Mouse (Mus musculus) lung, embryonic 15.5 days (tissue): Measurements from ENCODE around the gene Kctd20. TPM values are rescaled to one million over a fixed set of nuclear protein-coding genes. Genes with fewer than 3 reads are reported as not detected.

Experiments used
- ATAC-seq: fragments of 200-750 bp; cut with Nextera tagmentation; 2 replicates; pipeline ENCODE4 v1.8.0; 2017; ENCODE audit warnings: moderate number of reproducible peaks, borderline replicate concordance; ENCODE audit not compliant: low FRiP score, low TSS enrichment; ENCODE audit errors: extremely low read depth
- H3K27ac ChIP-seq: fragments of 300-500 bp; sonication (generic); 2 replicates; pipeline ENCODE4 v1.5.1; 2015; ENCODE audit warnings: moderate library complexity, mild to moderate bottlenecking, inconsistent platforms
- H3K27me3 ChIP-seq: fragments of 300-500 bp; sonication (generic); 2 replicates; pipeline ENCODE4 v1.6.1; 2015; ENCODE audit warnings: inconsistent platforms
- H3K36me3 ChIP-seq: fragments of 300-500 bp; sonication (generic); 2 replicates; pipeline ENCODE4 v1.6.1; 2015; ENCODE audit warnings: inconsistent platforms
- H3K4me1 ChIP-seq: fragments of 300-500 bp; sonication (generic); 2 replicates; pipeline ENCODE4 v1.6.1; 2015; ENCODE audit warnings: inconsistent platforms
- H3K4me2 ChIP-seq: fragments of 300-500 bp; sonication (generic); 2 replicates; pipeline ENCODE4 v1.6.1; 2015; ENCODE audit warnings: inconsistent platforms, mild to moderate bottlenecking, moderate library complexity
- H3K4me3 ChIP-seq: fragments of 300-500 bp; sonication (generic); 2 replicates; pipeline ENCODE4 v1.5.1; 2015; ENCODE audit warnings: mild to moderate bottlenecking, inconsistent platforms
- H3K9ac ChIP-seq: fragments of 300-500 bp; sonication (generic); 2 replicates; pipeline ENCODE4 v1.6.1; 2015; ENCODE audit warnings: inconsistent platforms
- H3K9me3 ChIP-seq: fragments of 300-500 bp; sonication (generic); 2 replicates; pipeline ENCODE4 v1.6.1; 2016; ENCODE audit warnings: inconsistent platforms
- WGBS: fragments of 180-500 bp; shearing (Covaris S2); methylation state at CpG from one replicate; pipeline ENCODE4 v1.1.7; 2015; 5-methylcytosine and 5-hydroxymethylcytosine counted together
- polyA plus RNA-seq: library from polyadenylated mRNA; unstranded; fragments of >200 nt; fragmentation: Nextera tagmentation; extraction: Ambion mirVana; gene quantifications from 2 replicates; pipeline ENCODE4 v1.2.1, GENCODE M21; 2015

Kctd20 gene
- polyA plus RNA-seq, 1 experiment from 2014 or later = 85.2 TPM

DNA sequence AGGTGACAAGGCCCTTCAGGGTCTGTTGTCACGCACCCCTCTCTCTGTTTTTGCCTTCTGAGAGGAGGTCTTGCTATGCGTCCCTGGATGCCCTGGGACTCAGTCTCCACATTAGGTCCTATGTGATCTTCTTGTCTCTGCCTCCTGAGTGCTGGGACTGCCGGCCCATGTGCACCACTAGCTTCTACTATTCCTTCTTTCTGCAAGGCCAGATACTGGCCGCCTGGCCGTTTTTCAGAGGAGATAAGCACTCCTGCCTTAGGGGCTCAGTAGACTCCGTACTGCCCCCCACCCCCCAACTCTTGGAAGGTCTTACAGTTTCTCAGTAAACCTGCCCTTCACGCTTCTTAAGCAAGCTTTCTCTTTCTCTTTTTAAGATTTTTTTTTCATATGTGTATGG, 15.6 kb upstream of the Kctd20 start:
- Histone ChIP-seq H3K4me2 (no peak overlapping the region), H3K4me1 (peaks cover 4% of the 10 kb centered on the region; the same call in 1 of the 2 replicates)
- 84% methylated on average over 7 of the region's 7 CpGs for WGBS

DNA sequence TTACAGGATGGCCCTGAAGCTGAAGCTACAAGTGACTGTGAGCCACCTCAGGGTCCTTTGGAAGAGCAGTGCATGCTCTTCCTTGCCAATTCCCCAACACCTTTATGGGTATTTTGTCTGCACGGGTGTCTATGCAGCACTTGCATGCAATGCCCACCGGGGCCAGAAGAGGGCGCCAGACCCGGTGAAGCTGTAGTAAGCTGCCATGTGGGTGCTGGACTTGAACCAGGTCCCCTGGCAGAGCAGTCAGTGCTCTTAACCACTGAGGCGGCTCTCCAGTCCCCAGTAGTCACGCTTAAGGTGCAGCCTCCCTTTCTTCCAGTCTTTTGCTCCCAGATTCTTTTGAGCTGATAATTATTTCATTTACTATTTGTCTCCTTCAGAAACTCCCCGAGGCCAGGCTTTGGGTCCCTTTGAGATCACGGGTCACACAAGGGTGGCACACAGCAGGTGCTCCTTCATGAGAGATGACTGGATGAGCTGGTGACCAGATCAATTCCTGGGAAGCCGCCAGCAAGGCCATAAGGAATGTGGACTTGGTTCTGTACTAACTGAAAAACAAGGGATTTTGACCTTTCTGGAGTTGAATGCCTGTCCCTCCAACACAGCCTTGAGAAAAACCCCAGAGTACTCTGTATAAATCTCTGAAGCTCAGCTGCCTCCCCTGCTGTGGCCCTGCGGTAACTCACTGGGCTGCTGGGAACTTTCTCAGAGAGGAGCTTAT, 15.0 kb upstream of the Kctd20 start:
- Histone ChIP-seq H3K4me2 (no peak overlapping the region), H3K4me1 (no peaks in the 10 kb centered on the region), H3K9me3 (no peaks in the 10 kb centered on the region), H3K27ac (no peak overlapping the region), H3K36me3 (no peaks in the 10 kb centered on the region), H3K9ac (no peak overlapping the region), H3K27me3 (no peaks in the 10 kb centered on the region), H3K4me3 (no peak overlapping the region)
- 76% methylated on average over 10 of the region's 10 CpGs for WGBS
- no peak for ATAC-seq

More for the DNA sequence above, 15.6 kb upstream of the Kctd20 start:
- no peak for ATAC-seq
- Histone ChIP-seq H3K9me3 (no peaks in the 10 kb centered on the region), H3K27ac (no peak overlapping the region), H3K27me3 (no peaks in the 10 kb centered on the region), H3K9ac (no peak overlapping the region), H3K4me3 (no peak overlapping the region), H3K36me3 (no peaks in the 10 kb centered on the region)

DNA sequence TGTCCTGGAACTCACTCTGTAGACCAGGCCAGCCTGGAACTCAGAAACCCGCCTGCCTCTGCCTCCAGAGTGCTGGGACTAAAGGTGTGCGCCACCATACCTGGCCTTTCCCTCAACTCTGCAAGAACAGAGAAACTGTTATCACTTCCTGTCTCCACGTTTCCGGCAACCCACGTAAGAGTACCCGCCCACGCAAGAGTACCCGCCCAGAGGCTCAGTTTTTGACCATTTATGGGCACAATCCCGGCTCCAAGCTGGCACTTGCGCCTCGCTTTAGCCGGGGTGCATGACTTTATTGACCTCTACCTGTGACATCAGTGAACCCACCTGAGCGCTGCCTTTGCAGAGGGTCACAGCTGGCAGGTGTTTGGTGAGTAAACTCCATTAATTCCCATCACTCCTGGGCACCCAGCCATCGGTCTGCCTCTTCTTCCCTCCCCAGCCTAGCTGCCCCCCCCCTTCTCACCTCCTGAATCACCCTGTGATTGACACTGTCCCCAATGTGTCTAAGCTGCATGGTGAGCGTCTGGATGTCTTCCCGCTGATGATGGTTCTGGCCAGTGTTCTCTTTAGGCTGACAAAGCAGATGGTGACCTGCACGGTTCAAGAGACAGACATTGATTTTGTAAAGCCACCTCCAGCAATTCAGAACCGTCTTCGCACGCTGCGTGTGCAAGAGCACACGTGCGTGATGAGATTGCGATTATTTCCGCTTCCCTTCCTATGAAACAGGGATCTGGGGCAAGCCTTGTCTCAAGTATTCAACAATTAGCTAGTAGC, 10.8 kb upstream of the Kctd20 start:
- Histone ChIP-seq H3K9ac (no peak overlapping the region), H3K4me3 (no peak overlapping the region), H3K9me3 (no peaks in the 10 kb centered on the region), H3K27me3 (no peaks in the 10 kb centered on the region), H3K4me2 (no peak overlapping the region), H3K4me1 (no peaks in the 10 kb centered on the region), H3K36me3 (no peaks in the 10 kb centered on the region), H3K27ac (no peak overlapping the region)
- no peak for ATAC-seq
- WGBS = 88% methylated on average over 25 of the region's 25 CpGs

DNA sequence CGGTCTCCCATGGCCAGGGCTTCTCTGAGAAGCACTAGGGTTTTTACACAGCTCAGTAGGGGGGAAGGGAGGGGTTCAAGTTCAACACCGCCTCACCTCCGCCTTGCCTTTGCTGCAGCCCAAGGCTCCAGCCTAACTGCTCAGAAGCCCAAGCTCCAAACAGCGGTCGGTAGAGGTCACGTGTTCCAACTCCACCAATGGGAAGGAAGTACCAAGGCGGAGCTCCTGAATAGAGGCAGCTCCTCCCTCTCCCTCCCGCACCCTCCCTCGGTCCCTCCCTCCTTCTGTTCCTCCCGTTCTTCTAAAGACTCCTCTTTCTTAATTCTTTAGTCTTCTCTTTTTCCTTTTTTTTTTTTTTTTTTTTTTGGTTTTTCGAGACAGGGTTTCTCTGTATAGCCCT, 9.6 kb upstream of the Kctd20 start:
- H3K4me2 ChIP-seq = no peak overlapping the region
- H3K27me3 ChIP-seq = no peaks in the 10 kb centered on the region
- H3K27ac ChIP-seq = no peak overlapping the region
- no peak overlapping the region for H3K9ac ChIP-seq
- WGBS = 69% methylated on average over 10 of the region's 11 CpGs
- no peak overlapping the region for H3K4me3 ChIP-seq
- H3K4me1 ChIP-seq = no peaks in the 10 kb centered on the region
- no peaks in the 10 kb centered on the region for H3K9me3 ChIP-seq
- no peaks in the 10 kb centered on the region for H3K36me3 ChIP-seq
- ATAC-seq = no peak

DNA sequence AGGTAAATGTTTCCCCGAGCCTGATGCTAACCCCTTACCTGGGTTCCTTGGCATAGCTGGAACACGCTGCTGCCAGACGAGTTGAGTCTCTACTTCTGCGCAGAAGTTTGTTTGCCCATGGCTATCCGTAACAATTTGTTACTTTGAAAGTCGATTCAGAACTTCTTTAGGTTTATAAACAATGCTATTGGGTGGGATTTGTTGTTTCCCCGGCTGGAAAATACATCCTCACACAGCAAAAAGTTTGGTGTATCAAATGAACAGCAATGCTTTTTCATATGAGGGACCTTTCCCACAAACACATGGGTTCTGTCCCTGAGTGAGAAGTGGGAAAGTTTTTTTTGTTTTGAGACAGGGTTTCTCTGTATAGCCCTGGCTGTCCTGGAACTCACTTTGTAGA, 8.0 kb upstream of the Kctd20 start, which contains the start of gene Pxt1:
Pxt1 (minus strand) TSS at position 101 of the 400 bp plus-strand sequence.
- no peak within 1 kb of the TSS for H3K27ac ChIP-seq
- H3K9me3 ChIP-seq = no peaks in the 10 kb centered on the region; the same call in 1 of the 2 replicates
- no peaks in the 10 kb centered on the region for H3K36me3 ChIP-seq
- H3K4me3 ChIP-seq = no peak within 1 kb of the TSS
- H3K9ac ChIP-seq = no peak within 1 kb of the TSS
- H3K4me1 ChIP-seq = no peaks in the 10 kb centered on the region
- no peak within 1 kb of the TSS for H3K4me2 ChIP-seq
- no peaks in the 10 kb centered on the region for H3K27me3 ChIP-seq
- 78% methylated on average over 7 of the region's 7 CpGs for WGBS
- no peak for ATAC-seq

DNA sequence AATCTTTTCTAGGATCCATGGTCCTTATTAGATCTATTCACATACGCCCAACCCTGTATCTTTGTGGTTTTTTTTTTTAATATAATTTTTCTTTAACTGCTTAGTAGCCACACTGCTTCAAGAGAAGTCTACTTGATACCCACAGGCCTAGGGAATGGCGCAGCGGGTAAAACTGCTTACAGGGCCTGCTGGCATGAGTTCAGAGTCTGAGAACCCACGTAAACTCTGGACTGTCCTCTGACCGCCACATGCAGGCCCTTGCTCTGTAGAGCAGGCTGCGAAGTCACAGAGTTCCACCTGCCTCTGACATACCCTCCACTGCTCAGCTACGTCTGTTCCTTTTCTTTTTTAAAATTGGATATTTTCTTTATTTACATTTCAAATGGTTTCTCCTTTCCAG, 7.3 kb upstream of the Kctd20 start:
- H3K4me1 ChIP-seq = no peaks in the 10 kb centered on the region
- ATAC-seq = no peak
- H3K4me3 ChIP-seq = no peak overlapping the region
- 82% methylated on average over 7 of the region's 7 CpGs for WGBS
- no peak overlapping the region for H3K9ac ChIP-seq
- H3K9me3 ChIP-seq = no peaks in the 10 kb centered on the region; the same call in 1 of the 2 replicates
- no peaks in the 10 kb centered on the region for H3K27me3 ChIP-seq
- H3K27ac ChIP-seq = no peak overlapping the region
- H3K36me3 ChIP-seq = no peaks in the 10 kb centered on the region
- no peak overlapping the region for H3K4me2 ChIP-seq

DNA sequence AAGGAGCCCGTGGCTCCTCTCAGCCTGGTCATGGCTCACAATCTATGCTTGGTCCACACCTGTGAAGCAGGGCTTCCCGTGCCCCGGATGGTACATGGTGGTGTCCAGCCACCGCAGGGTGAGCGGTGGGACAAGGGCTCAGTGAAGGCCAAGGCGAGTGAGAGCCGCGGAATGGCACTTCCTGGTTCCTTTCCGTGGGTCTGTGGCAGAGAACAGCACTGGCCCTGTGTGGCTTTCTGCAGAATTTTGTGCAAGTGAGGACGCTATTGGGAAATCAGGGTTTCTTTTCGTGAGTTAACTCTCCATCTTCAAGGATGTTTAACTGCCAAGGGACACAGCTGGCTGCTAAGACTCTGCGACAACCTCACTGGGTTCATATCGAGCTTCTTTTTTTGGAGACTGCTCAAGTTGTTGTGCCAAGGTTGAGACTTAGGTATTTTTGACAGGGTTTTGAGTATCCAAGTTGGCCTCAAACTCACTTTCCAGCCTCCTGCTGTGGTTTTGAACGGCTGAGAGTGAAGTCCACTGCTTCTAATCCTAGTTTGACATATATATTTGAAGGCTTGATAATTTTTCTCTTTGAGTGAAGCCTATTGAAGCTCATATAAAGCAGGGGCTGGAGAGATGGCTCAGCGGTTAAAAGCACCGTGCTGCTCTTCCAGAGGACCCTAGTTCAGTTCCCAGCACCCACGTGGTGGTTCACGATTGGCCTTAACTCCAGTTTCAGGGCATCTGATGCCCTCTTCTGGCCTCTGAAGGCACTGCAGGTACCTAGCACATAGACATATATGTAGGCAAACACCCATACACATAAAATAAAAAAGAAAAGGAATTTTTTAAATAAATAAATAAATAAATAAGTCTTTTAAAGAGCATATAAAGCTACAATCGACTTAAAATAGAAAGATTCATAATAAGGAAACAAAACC, 4.5 kb upstream of the Kctd20 start:
- no peak overlapping the region for H3K4me3 ChIP-seq
- H3K27ac ChIP-seq = no peak overlapping the region
- no peak overlapping the region for H3K4me2 ChIP-seq
- H3K9me3 ChIP-seq = no peaks in the 10 kb centered on the region; the same call in 1 of the 2 replicates
- no peak overlapping the region for H3K9ac ChIP-seq
- H3K27me3 ChIP-seq = no peaks in the 10 kb centered on the region
- WGBS = 88% methylated on average over 19 of the region's 19 CpGs
- H3K36me3 ChIP-seq = no peaks in the 10 kb centered on the region
- no peak for ATAC-seq
- H3K4me1 ChIP-seq = peaks cover 6% of the 10 kb centered on the region

DNA sequence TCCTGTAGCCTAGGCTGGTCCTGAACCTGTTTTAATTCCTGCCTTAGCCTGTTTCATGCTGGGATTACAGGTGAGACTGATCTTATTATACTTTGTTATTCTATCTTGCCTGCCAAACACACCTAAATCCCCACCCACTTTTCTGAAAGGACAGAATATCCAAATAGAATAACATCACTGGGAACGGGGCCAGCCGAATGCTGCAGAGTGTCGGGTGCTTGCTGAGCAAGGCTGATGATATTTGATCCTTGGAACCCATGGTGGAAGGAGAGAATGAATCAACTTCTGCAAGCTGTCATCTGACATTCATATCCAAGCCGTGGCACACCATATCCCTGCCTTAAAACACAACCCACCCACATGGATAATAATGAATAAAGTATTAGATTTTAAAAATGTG, 3.1 kb upstream of the Kctd20 start:
- H3K4me1 ChIP-seq = peaks cover 10% of the 10 kb centered on the region
- no peak overlapping the region for H3K9ac ChIP-seq
- 36% methylated on average over 4 of the region's 4 CpGs for WGBS
- no peak for ATAC-seq
- no peaks in the 10 kb centered on the region for H3K27me3 ChIP-seq
- H3K36me3 ChIP-seq = no peaks in the 10 kb centered on the region
- H3K4me2 ChIP-seq = no peak overlapping the region
- no peak overlapping the region for H3K4me3 ChIP-seq
- no peaks in the 10 kb centered on the region; the same call in 1 of the 2 replicates for H3K9me3 ChIP-seq
- H3K27ac ChIP-seq = no peak overlapping the region

DNA sequence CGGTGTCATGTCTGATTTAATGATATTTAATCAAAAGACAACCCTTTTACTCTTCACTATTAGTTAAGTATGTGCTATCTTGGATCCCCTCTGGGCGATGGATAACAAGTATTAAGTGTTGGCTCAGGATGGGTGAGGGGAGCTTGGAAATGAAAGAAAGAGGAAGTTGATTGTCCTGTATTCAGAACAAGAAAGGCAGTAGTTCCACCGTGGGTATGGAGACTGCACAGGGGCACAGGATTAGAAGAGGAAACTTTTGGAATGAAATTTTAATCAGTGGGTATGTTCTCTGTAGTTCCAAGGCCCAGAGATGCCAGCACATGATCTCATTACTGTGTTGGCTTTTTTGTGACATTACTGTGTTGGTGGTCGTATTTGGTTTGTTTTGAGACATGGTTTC, 999 bp upstream of the Kctd20 start:
- H3K9ac ChIP-seq = no peak overlapping the region
- H3K9me3 ChIP-seq = no peaks in the 10 kb centered on the region; the same call in 1 of the 2 replicates
- WGBS = 66% methylated on average over 4 of the region's 4 CpGs
- no peak overlapping the region for H3K4me3 ChIP-seq
- no peaks in the 10 kb centered on the region for H3K27me3 ChIP-seq
- no peak for ATAC-seq
- no peak overlapping the region for H3K27ac ChIP-seq
- H3K4me2 ChIP-seq = no peak overlapping the region
- H3K36me3 ChIP-seq = no peaks in the 10 kb centered on the region
- peaks cover 22% of the 10 kb centered on the region for H3K4me1 ChIP-seq

DNA sequence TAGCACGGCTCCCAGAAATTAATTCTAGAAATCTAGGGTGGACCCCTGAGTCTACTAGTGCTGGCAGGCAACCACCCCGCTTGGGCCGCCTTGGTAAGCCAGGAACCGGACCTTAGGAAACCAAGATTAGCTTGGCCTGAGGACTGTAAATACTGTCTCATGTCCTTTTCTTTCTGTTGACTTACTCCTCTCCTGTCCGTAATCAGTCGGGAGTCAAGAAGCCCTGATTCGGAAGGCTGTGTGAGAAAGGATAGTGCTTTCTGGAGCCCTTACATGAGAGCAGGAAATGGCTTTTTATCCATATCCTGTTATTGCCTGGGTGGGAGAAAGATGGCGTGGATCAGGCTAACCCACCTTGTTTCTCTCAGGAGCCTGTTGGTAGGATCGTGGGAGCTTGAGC, 1.5 kb downstream of the Kctd20 start:
- peak overlapping the region; percentile 90 for H3K9ac ChIP-seq
- H3K4me3 ChIP-seq = peak overlapping the region; percentile 70
- H3K27me3 ChIP-seq = no peaks in the 10 kb centered on the region
- H3K27ac ChIP-seq = peak overlapping the region; percentile 95
- no peaks in the 10 kb centered on the region for H3K9me3 ChIP-seq
- peak overlapping the region; percentile 76 for H3K4me2 ChIP-seq
- no peaks in the 10 kb centered on the region for H3K36me3 ChIP-seq
- no peak for ATAC-seq
- WGBS = 3% methylated on average over 9 of the region's 9 CpGs
- H3K4me1 ChIP-seq = peaks cover 22% of the 10 kb centered on the region

DNA sequence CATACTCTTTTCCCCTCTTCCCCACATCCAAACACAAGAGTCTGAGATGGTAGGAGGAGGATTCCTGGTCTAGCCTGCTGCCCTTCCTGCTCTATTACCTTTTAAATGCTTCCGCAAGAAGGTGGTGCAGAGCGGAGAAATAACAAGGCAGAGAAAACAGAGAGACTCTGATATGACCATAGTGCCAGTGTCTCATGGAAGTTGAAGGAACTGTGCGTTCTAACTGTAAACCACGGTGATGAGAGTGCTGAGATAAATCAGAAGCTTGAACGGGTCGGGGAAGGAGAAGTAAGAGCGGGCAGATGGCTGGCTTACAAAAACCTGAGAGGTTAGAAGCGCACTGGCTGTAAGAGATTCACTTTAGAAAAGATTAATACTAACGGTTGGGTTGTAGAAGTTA, 2.7 kb downstream of the Kctd20 start:
- peak overlapping the region; percentile 76 for H3K4me2 ChIP-seq
- ATAC-seq = no peak
- 95% methylated on average over 9 of the region's 9 CpGs for WGBS

More for the DNA sequence above, 2.7 kb downstream of the Kctd20 start:
- Histone ChIP-seq H3K4me3 (peak overlapping the region; percentile 70; the same call in 1 of the 2 replicates), H3K9ac (no peak overlapping the region), H3K27ac (no peak overlapping the region), H3K27me3 (no peaks in the 10 kb centered on the region), H3K9me3 (no peaks in the 10 kb centered on the region), H3K36me3 (no peaks in the 10 kb centered on the region), H3K4me1 (peaks cover 22% of the 10 kb centered on the region)
